7 mouse cellular contexts compared by ENCODE assay signal in genomic region chr17:26203321-26203811, GRCm38 (mm10). TPM values are rescaled to one million over a fixed set of nuclear protein-coding genes. Genes with fewer than 3 reads are reported as not detected.
DNase-seq lines count a peak whose midpoint lies in the region; ATAC-seq lines count a peak whose summit lies in the region.

No protein-coding gene starts in this region.

- peak; percentile 23 for DNase-seq in ES-CJ7 (ENCODE audit: low read depth, low spot score)
- DNase-seq in adrenal gland, adult 2 months = peak; percentile 86
- peak; percentile 58 to 69 for DNase-seq in left cerebral cortex, adult 9 months (ENCODE audit: low spot score in 2 of 2)

- H3K9ac ChIP-seq in forebrain, embryonic 12.5 days = peak overlapping the region; percentile 36
- H3K9ac ChIP-seq in stomach, embryonic 16.5 days (ENCODE audit: low read length) = peak overlapping the region; percentile 66

- no peaks in the 10 kb centered on the region for H3K9me3 ChIP-seq in forebrain, embryonic 12.5 days
- H3K9me3 ChIP-seq in stomach, embryonic 16.5 days (replicated peaks; ENCODE audit: control insufficient read depth, low read length) = no peaks in the 10 kb centered on the region

- peak overlapping the region; percentile 40 for H3K4me3 ChIP-seq in forebrain, embryonic 12.5 days (replicated peaks)
- peak overlapping the region; percentile 59 for H3K4me3 ChIP-seq in stomach, embryonic 16.5 days (replicated peaks; ENCODE audit: low read length)

- H3K4me1 ChIP-seq in forebrain, embryonic 12.5 days = peaks cover 23% of the 10 kb centered on the region
- peaks cover 15% of the 10 kb centered on the region for H3K4me1 ChIP-seq in stomach, embryonic 16.5 days (ENCODE audit: control insufficient read depth, insufficient read depth, low read length)

- H3K36me3 ChIP-seq in forebrain, embryonic 12.5 days (replicated peaks) = no peaks in the 10 kb centered on the region
- no peaks in the 10 kb centered on the region for H3K36me3 ChIP-seq in stomach, embryonic 16.5 days (ENCODE audit: control insufficient read depth, insufficient read depth, low read length)

- peak overlapping the region; percentile 61 for H3K4me2 ChIP-seq in forebrain, embryonic 12.5 days
- peak overlapping the region; percentile 94 for H3K4me2 ChIP-seq in stomach, embryonic 16.5 days (ENCODE audit: low read depth, low read length)

- under 1% methylated on average over 30 of the region's 30 CpGs for WGBS in forebrain, embryonic 12.5 days
- 1% methylated on average over 30 of the region's 30 CpGs for WGBS in stomach, embryonic 16.5 days

- ATAC-seq in forebrain, embryonic 12.5 days (ENCODE audit: low FRiP score) = no peak
- peak; percentile 39 for ATAC-seq in inflammation-experienced regulatory T-cells, adult 6 months
- peak; percentile 69 for ATAC-seq in megakaryocyte, adult 5-6 weeks (ENCODE audit: poor library complexity, severe bottlenecking)
- peak; percentile 37; the same call in 1 of the 2 replicates for ATAC-seq in stomach, embryonic 16.5 days (ENCODE audit: insufficient read depth, low FRiP score)

- H3K27me3 ChIP-seq in forebrain, embryonic 12.5 days = peaks cover 74% of the 10 kb centered on the region
- H3K27me3 ChIP-seq in stomach, embryonic 16.5 days (ENCODE audit: control insufficient read depth, insufficient read depth, low read length) = peaks cover 13% of the 10 kb centered on the region

- H3K27ac ChIP-seq in forebrain, embryonic 12.5 days = no peak overlapping the region
- H3K27ac ChIP-seq in stomach, embryonic 16.5 days (ENCODE audit: low read length) = no peak overlapping the region

RNA-seq across cellular contexts. Expression of gene Rgs11, which starts 0.6 kb away (rescaled TPM):
- 10 to 100 TPM; 31.9 to 37.2 TPM for total RNA-seq in adrenal gland, adult 2 months (2021)
- polyA plus RNA-seq in adrenal gland, adult 2 months (2012; rRNA removed) = 147 and 149 TPM in 2 replicates
- 2.4 and 3.8 TPM in 2 replicates for polyA plus RNA-seq in forebrain, embryonic 12.5 days (2016; fragmentation: Nextera tagmentation; extraction: Ambion mirVana)
- polyA plus RNA-seq in inflammation-experienced regulatory T-cells, adult 6 months (2017; shearing (Covaris generic)) = 10 to 100 TPM in 1 of 3 experiments, 1 to 10 TPM in 2; 4.7 to 12.3 (median 6.2) TPM
- not detected in 2 replicates for total RNA-seq in megakaryocyte, adult 5-6 weeks (2015)
- total RNA-seq in megakaryocyte, adult 5-6 weeks (2017) = 0.55 TPM in 1 of 2 replicates, not detected in the other
- polyA plus RNA-seq in stomach, embryonic 16.5 days (2015; fragmentation: Nextera tagmentation; extraction: Ambion mirVana) = 40.3 and 42.7 TPM in 2 replicates

RNA-seq across cellular contexts. Expression of gene Arhgdig, which starts 4.2 kb away (rescaled TPM):
- 10 to 100 TPM; 11.4 to 16.3 TPM for total RNA-seq in adrenal gland, adult 2 months (2021)
- 9.8 and 13.7 TPM in 2 replicates for polyA plus RNA-seq in adrenal gland, adult 2 months (2012; rRNA removed)
- polyA plus RNA-seq in forebrain, embryonic 12.5 days (2016; fragmentation: Nextera tagmentation; extraction: Ambion mirVana) = 10.5 and 10.6 TPM in 2 replicates
- not detected for polyA plus RNA-seq in inflammation-experienced regulatory T-cells, adult 6 months (2017; shearing (Covaris generic))
- not detected in 2 replicates for total RNA-seq in megakaryocyte, adult 5-6 weeks (2015)
- not detected in 2 replicates for total RNA-seq in megakaryocyte, adult 5-6 weeks (2017)
- polyA plus RNA-seq in stomach, embryonic 16.5 days (2015; fragmentation: Nextera tagmentation; extraction: Ambion mirVana) = 24.0 and 25.9 TPM in 2 replicates

RNA-seq across cellular contexts. Expression of gene Pdia2, which starts 4.5 kb away (rescaled TPM):
- total RNA-seq in adrenal gland, adult 2 months (2021) = 1 to 10 TPM in 1 of 2 experiments, under 1 TPM in 1; 0.63 to 1.3 TPM
- 0.44 and 0.56 TPM in 2 replicates for polyA plus RNA-seq in adrenal gland, adult 2 months (2012; rRNA removed)
- 0.29 and 0.67 TPM in 2 replicates for polyA plus RNA-seq in forebrain, embryonic 12.5 days (2016; fragmentation: Nextera tagmentation; extraction: Ambion mirVana)
- not detected for polyA plus RNA-seq in inflammation-experienced regulatory T-cells, adult 6 months (2017; shearing (Covaris generic))
- 0.60 and 4.2 TPM in 2 replicates for total RNA-seq in megakaryocyte, adult 5-6 weeks (2015)
- total RNA-seq in megakaryocyte, adult 5-6 weeks (2017) = 0.28 and 0.55 TPM in 2 replicates
- 192 and 218 TPM in 2 replicates for polyA plus RNA-seq in stomach, embryonic 16.5 days (2015; fragmentation: Nextera tagmentation; extraction: Ambion mirVana)

RNA-seq across cellular contexts. Expression of gene Fam234a, which starts 40.7 kb away (rescaled TPM):
- 100 to 1,000 TPM; 110 to 137 TPM for total RNA-seq in adrenal gland, adult 2 months (2021)
- polyA plus RNA-seq in adrenal gland, adult 2 months (2012; rRNA removed) = 103 and 112 TPM in 2 replicates
- 19.7 and 24.4 TPM in 2 replicates for polyA plus RNA-seq in forebrain, embryonic 12.5 days (2016; fragmentation: Nextera tagmentation; extraction: Ambion mirVana)
- 10 to 100 TPM; 19.9 to 34.9 (median 23.7) TPM for polyA plus RNA-seq in inflammation-experienced regulatory T-cells, adult 6 months (2017; shearing (Covaris generic))
- 24.5 and 28.1 TPM in 2 replicates for total RNA-seq in megakaryocyte, adult 5-6 weeks (2015)
- total RNA-seq in megakaryocyte, adult 5-6 weeks (2017) = 27.7 and 28.6 TPM in 2 replicates
- 89.0 and 101 TPM in 2 replicates for polyA plus RNA-seq in stomach, embryonic 16.5 days (2015; fragmentation: Nextera tagmentation; extraction: Ambion mirVana)

RNA-seq across cellular contexts. Expression of gene Luc7l, which starts 49.3 kb away (rescaled TPM):
- total RNA-seq in adrenal gland, adult 2 months (2021) = 10 to 100 TPM; 44.3 to 58.6 TPM
- 26.4 and 30.5 TPM in 2 replicates for polyA plus RNA-seq in adrenal gland, adult 2 months (2012; rRNA removed)
- 148 and 151 TPM in 2 replicates for polyA plus RNA-seq in forebrain, embryonic 12.5 days (2016; fragmentation: Nextera tagmentation; extraction: Ambion mirVana)
- 10 to 100 TPM; 50.3 to 60.4 (median 56.9) TPM for polyA plus RNA-seq in inflammation-experienced regulatory T-cells, adult 6 months (2017; shearing (Covaris generic))
- 29.9 and 36.5 TPM in 2 replicates for total RNA-seq in megakaryocyte, adult 5-6 weeks (2015)
- 50.6 and 52.7 TPM in 2 replicates for total RNA-seq in megakaryocyte, adult 5-6 weeks (2017)
- 80.5 and 84.3 TPM in 2 replicates for polyA plus RNA-seq in stomach, embryonic 16.5 days (2015; fragmentation: Nextera tagmentation; extraction: Ambion mirVana)

Comparison
In these comparisons a context has a peak if more than half of its experiments do, and no peak if none do; other contexts are left out.
1. DNase-seq: peak in every context shown above with its lines; median percentile 86 in adrenal gland, adult 2 months; 64 in left cerebral cortex, adult 9 months; 23 in ES-CJ7.
2. RNA of gene Arhgdig, which starts 4.2 kb away (polyA plus RNA-seq): 24.0 to 25.9 TPM in stomach, embryonic 16.5 days, 10.5 to 10.6 TPM in forebrain, embryonic 12.5 days and 9.8 to 13.7 TPM in adrenal gland, adult 2 months; not detected in inflammation-experienced regulatory T-cells, adult 6 months; every median in the first group is over 10 times any median in the second.
3. RNA of gene Pdia2, which starts 4.5 kb away (polyA plus RNA-seq): 192 to 218 TPM in stomach, embryonic 16.5 days; 0.44 to 0.56 TPM in adrenal gland, adult 2 months, 0.29 to 0.67 TPM in forebrain, embryonic 12.5 days and not detected in inflammation-experienced regulatory T-cells, adult 6 months; every median in the first group is over 100 times any median in the second.